Mouse (Mus musculus) left cerebral cortex, adult 8-10 months (tissue): Measurements from ENCODE around the gene Fbxo30. TPM values are rescaled to one million over a fixed set of nuclear protein-coding genes. Genes with fewer than 3 reads are reported as not detected.
A peak's percentile ranks its signal among the peaks of the same experiment; 100 is the strongest.
"Not testable (repeated sequence)": the region's sequence is repeated elsewhere in the genome, so short reads cannot be mapped to it uniquely, and the experiment has no call there.

ENCODE experiments used
- DNase-seq, 2 experiments: peaks; one replicate each; pipeline ENCODE4 v3.0.0; 2022; ENCODE audit warnings: low spot score in 2 of 2
- total RNA-seq, 4 experiments: library from RNA; stranded (reverse); gene quantifications; 2 replicates each; pipeline ENCODE4 v1.2.4; 2022

Gene Fbxo30
- 10 to 100 TPM; 11.0 to 14.1 (median 12.2) TPM for total RNA-seq

GRCm38 (mm10) chr10:11280578-11281463 lies at the start of gene Fbxo30:
Fbxo30 (plus strand) TSS chr10:11281330.
- peak; percentile 85 to 88 for DNase-seq

GRCm38 (mm10) chr10:11233208-11233607 lies 47.9 kb upstream of the Fbxo30 start:
- no peak for DNase-seq

GRCm38 (mm10) chr10:11242988-11243387 lies 38.1 kb upstream of the Fbxo30 start:
- DNase-seq: not testable (repeated sequence)

- DNase-seq: no peak
These were observed 32.9 kb upstream of the Fbxo30 start for GRCm38 (mm10) chr10:11248210-11248609.

- no peak for DNase-seq
These were observed 30.7 kb upstream of the Fbxo30 start for GRCm38 (mm10) chr10:11250247-11250997.

GRCm38 (mm10) chr10:11253581-11253980 lies 27.5 kb upstream of the Fbxo30 start:
- not testable (repeated sequence) for DNase-seq

GRCm38 (mm10) chr10:11260119-11260518 lies 21.0 kb upstream of the Fbxo30 start:
- DNase-seq: no peak

- not testable (repeated sequence) for DNase-seq
These were observed 18.8 kb upstream of the Fbxo30 start for GRCm38 (mm10) chr10:11262292-11262691.

GRCm38 (mm10) chr10:11263795-11264194 lies 17.3 kb upstream of the Fbxo30 start:
- not testable (repeated sequence) for DNase-seq

- no peak for DNase-seq
These were observed 12.0 kb upstream of the Fbxo30 start for GRCm38 (mm10) chr10:11269165-11269564.

- no peak for DNase-seq
These were observed 6.7 kb upstream of the Fbxo30 start for GRCm38 (mm10) chr10:11274431-11274830.

GRCm38 (mm10) chr10:11280235-11280577 lies 924 bp upstream of the Fbxo30 start:
- no peak for DNase-seq

- DNase-seq: peak in 1 of 2 experiments; percentile 9
These were observed 572 bp downstream of the Fbxo30 start for GRCm38 (mm10) chr10:11281498-11282305.

GRCm38 (mm10) chr10:11282306-11282631 lies 1.1 kb downstream of the Fbxo30 start:
- no peak for DNase-seq

- DNase-seq: no peak
These were observed 17.3 kb downstream of the Fbxo30 start for GRCm38 (mm10) chr10:11298418-11298817.

- no peak for DNase-seq
These were observed 24.4 kb downstream of the Fbxo30 start for GRCm38 (mm10) chr10:11305365-11306053.

GRCm38 (mm10) chr10:11306054-11306367 lies 24.9 kb downstream of the Fbxo30 start:
- DNase-seq: no peak

GRCm38 (mm10) chr10:11309866-11310265 lies 28.7 kb downstream of the Fbxo30 start:
- no peak for DNase-seq

GRCm38 (mm10) chr10:11310481-11310880 lies 29.4 kb downstream of the Fbxo30 start:
- no peak for DNase-seq

GRCm38 (mm10) chr10:11317856-11318454 lies 36.8 kb downstream of the Fbxo30 start:
- DNase-seq: not testable (repeated sequence)

GRCm38 (mm10) chr10:11319446-11319970 lies 38.4 kb downstream of the Fbxo30 start:
- DNase-seq: no peak
